Mouse (Mus musculus) liver, embryonic 14.5 days (tissue): ENCODE data around the gene Dusp11. TPM values are rescaled to one million over a fixed set of nuclear protein-coding genes. Genes with fewer than 3 reads are reported as not detected.
A peak's percentile ranks its signal among the peaks of the same experiment; 100 is the strongest.
"Not testable (repeated sequence)": the region's sequence is repeated elsewhere in the genome, so short reads cannot be mapped to it uniquely, and the experiment has no call there.

Source experiments
- ATAC-seq: fragments of 200-750 bp; cut with Nextera tagmentation; 2 replicates; pipeline ENCODE4 v1.8.0; 2017; ENCODE audit warnings: moderate number of reproducible peaks, mild to moderate bottlenecking, moderate library complexity; ENCODE audit not compliant: insufficient read depth
- DNase-seq, 3 experiments: peaks; one replicate each; pipeline ENCODE4 v3.0.0-alpha.2; 2012 to 2013; ENCODE audit warnings: low read depth in 3 of 3, low spot score in 3 of 3
- H3K27ac ChIP-seq: fragments of 300-500 bp; sonication (generic); 2 replicates; pipeline ENCODE4 v1.5.1; 2014; ENCODE audit warnings: moderate library complexity, mild to moderate bottlenecking, control low read depth, inconsistent platforms
- H3K27me3 ChIP-seq: fragments of 300-500 bp; sonication (generic); 2 replicates; pipeline ENCODE4 v1.6.1; 2014; ENCODE audit warnings: mild to moderate bottlenecking, low read length, moderate library complexity; ENCODE audit not compliant: control insufficient read depth, insufficient read depth
- H3K36me3 ChIP-seq: fragments of 300-500 bp; sonication (generic); replicated peaks from 2 replicates; pipeline ENCODE4 v1.6.1; 2014; ENCODE audit warnings: low read depth; ENCODE audit not compliant: control insufficient read depth, insufficient read depth
- H3K4me1 ChIP-seq, 2 experiments: fragments of 200-500 bp in 1 of 2; fragments of 300-500 bp in 1 of 2; sonication (generic) in 1 of 2; replicated peaks; 2 replicates each; pipeline ENCODE4 v1.6.1; 2012 to 2014; ENCODE audit warnings: antibody characterized with exemption in 1 of 2, inconsistent platforms in 1 of 2, low read length in 1 of 2; ENCODE audit not compliant: control insufficient read depth in 2 of 2, insufficient read depth in 2 of 2
- H3K4me2 ChIP-seq: fragments of 300-500 bp; sonication (generic); 2 replicates; pipeline ENCODE4 v1.6.1; 2014; ENCODE audit warnings: low read depth, mild to moderate bottlenecking, control low read depth, moderate library complexity
- H3K4me3 ChIP-seq, 2 experiments: fragments of 200-500 bp in 1 of 2; fragments of 300-500 bp in 1 of 2; sonication (generic) in 1 of 2; 2 replicates each; pipeline ENCODE4 v1.5.1; 2012 to 2014; ENCODE audit warnings: low read depth in 2 of 2, low read length in 2 of 2, mild to moderate bottlenecking in 2 of 2, control low read depth in 1 of 2, inconsistent platforms in 1 of 2, moderate library complexity in 1 of 2; ENCODE audit not compliant: insufficient read depth in 1 of 2
- H3K9ac ChIP-seq: fragments of 300-500 bp; sonication (generic); replicated peaks from 2 replicates; pipeline ENCODE4 v1.6.1; 2014; ENCODE audit warnings: mild to moderate bottlenecking, control low read depth, moderate library complexity
- H3K9me3 ChIP-seq: fragments of 300-500 bp; sonication (generic); 2 replicates; pipeline ENCODE4 v1.6.1; 2016; ENCODE audit warnings: low read length, mixed read lengths; ENCODE audit not compliant: control insufficient read depth
- CTCF ChIP-seq: IDR thresholded peaks from 2 replicates; pipeline ENCODE4 v1.5.1; 2016; ENCODE audit warnings: antibody characterized with exemption, low read depth, control low read depth
- EP300 ChIP-seq: IDR thresholded peaks from 2 replicates; pipeline ENCODE4 v1.6.1; 2016; ENCODE audit warnings: antibody characterized with exemption, low read depth
- WGBS: fragments of 180-500 bp; shearing (Covaris S2); extraction: QIAGEN DNeasy Blood & Tissue Kit; methylation state at CpG from one replicate; pipeline ENCODE4 v1.1.7; 2014; ENCODE audit not compliant: insufficient replicate concordance; 5-methylcytosine and 5-hydroxymethylcytosine counted together
- polyA plus RNA-seq, 2 experiments: library from polyadenylated mRNA; depleted of rRNA in 1 of 2; stranded (reverse) in 1 of 2; unstranded in 1 of 2; fragments of >200 nt; fragmentation: Nextera tagmentation in 1 of 2; extraction: Ambion mirVana in 1 of 2; gene quantifications; 2 replicates each; pipeline versions ENCODE4 v1.2.1 to v1.2.3; 2012 to 2014

Dusp11 gene
- polyA plus RNA-seq, 2 experiments = 20.3 to 30.4 TPM

DNA sequence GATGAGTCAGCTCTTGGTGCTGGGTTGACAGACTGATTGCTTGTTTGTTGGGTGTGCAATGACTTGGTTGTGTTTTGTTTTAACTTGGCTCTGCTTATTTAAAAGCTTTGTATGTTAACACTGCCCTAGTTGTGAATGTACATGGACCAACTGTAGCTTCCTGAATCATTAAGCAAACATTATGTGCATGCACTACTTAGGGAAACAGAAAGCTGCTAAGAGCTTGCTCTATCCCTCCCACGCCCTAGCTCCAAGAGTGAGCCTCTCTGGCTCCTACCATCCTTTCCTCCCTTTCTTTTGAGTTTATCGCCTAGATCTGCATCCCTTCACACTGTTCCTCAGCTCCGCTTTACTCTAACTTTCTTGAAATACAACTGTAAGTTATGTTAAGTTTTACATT is 11.9 kb upstream of the Dusp11 start:
- TF ChIP-seq EP300 (no peak), CTCF (no peak)
- Histone ChIP-seq H3K4me1 (peaks cover 4 to 7% of the 10 kb centered on the region in 2 experiments), H3K9me3 (no peaks in the 10 kb centered on the region), H3K4me2 (no peak overlapping the region), H3K9ac (no peak overlapping the region), H3K4me3 (no peak overlapping the region), H3K36me3 (no peaks in the 10 kb centered on the region), H3K27me3 (no peaks in the 10 kb centered on the region), H3K27ac (no peak overlapping the region)
- WGBS = 70% methylated on average over 3 of the region's 3 CpGs
- DNase-seq = no peak
- ATAC-seq = no peak

- ATAC-seq (no peak), DNase-seq (no peak)
- Histone ChIP-seq H3K27ac (no peak overlapping the region), H3K27me3 (no peaks in the 10 kb centered on the region), H3K4me3 (no peak overlapping the region), H3K4me2 (no peak overlapping the region), H3K4me1 (peaks cover 4 to 7% of the 10 kb centered on the region in 2 experiments), H3K9ac (no peak overlapping the region), H3K36me3 (no peaks in the 10 kb centered on the region), H3K9me3 (no peaks in the 10 kb centered on the region)
- WGBS = 59% methylated on average over 3 of the region's 3 CpGs
- TF ChIP-seq CTCF (no peak), EP300 (no peak)
Measured at GRCm38 (mm10) chr6:85972699-85973098, 11.2 kb upstream of the Dusp11 start.

DNA sequence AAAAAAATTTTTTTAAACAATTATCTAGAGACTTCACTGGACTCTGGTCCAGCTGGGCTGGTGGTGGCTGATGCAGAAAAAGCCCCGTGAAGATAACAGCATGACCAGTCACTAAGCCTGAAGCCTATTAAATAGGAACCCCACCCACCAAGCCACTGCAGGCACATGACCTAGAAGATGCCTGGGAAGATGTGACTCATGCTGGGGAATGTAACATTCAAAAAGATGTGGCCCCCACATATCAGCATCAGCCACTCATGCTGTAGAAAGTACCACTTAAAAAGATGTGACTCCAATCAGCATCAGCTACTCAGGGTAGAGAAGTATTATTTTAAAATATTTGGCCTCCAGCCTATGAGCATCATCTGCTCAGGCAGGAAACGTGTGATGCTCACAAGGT is 8.4 kb upstream of the Dusp11 start:
- no peak overlapping the region for H3K4me3 ChIP-seq
- no peaks in the 10 kb centered on the region for H3K36me3 ChIP-seq
- H3K9me3 ChIP-seq = no peaks in the 10 kb centered on the region
- 33% methylated on average over 2 of the region's 2 CpGs for WGBS
- H3K9ac ChIP-seq = no peak overlapping the region
- no peaks in the 10 kb centered on the region for H3K27me3 ChIP-seq
- TF ChIP-seq CTCF (no peak), EP300 (no peak)
- ATAC-seq (no peak), DNase-seq (no peak)
- H3K27ac ChIP-seq = no peak overlapping the region
- H3K4me1 ChIP-seq = peaks cover 0 to 3% of the 10 kb centered on the region in 2 experiments; a peak in 1 of 4 replicates
- no peak overlapping the region for H3K4me2 ChIP-seq

GRCm38 (mm10) chr6:85966686-85967085 is 5.2 kb upstream of the Dusp11 start:
- no peaks in the 10 kb centered on the region for H3K27me3 ChIP-seq
- no peaks in the 10 kb centered on the region for H3K9me3 ChIP-seq
- TF ChIP-seq CTCF (peak; percentile 67), EP300 (no peak)
- H3K4me3 ChIP-seq = no peak overlapping the region
- whole genome bisulfite sequencing = 48% methylated on average over 4 of the region's 4 CpGs
- H3K27ac ChIP-seq = no peak overlapping the region
- H3K9ac ChIP-seq = no peak overlapping the region
- no peak overlapping the region for H3K4me2 ChIP-seq
- no peaks in the 10 kb centered on the region for H3K36me3 ChIP-seq
- DNase-seq (no peak), ATAC-seq (no peak)
- H3K4me1 ChIP-seq = peaks cover 0 to 3% of the 10 kb centered on the region in 2 experiments; a peak in 1 of 4 replicates

DNA sequence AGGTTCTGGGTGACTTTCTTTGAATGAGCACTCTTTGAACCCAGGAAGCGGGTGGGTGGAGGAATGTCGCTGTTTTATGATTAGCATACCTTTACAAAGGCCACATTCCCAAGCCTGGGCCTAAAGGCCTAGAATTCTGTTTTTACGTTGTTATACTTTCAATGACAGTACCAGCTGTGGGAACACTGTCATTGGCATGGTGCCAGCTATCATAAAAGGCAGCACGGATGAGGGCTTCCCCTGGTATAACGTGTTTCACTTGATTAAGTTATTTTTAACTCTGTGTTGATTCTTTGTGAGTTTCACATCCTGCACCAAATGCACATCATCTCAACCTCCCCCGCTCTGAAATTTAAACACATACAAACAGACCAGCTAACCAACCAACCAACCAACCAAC is 4.6 kb upstream of the Dusp11 start:
- H3K4me3 ChIP-seq, ATAC-seq, H3K4me2 ChIP-seq, H3K27ac ChIP-seq, H3K36me3 ChIP-seq, DNase-seq, H3K4me1 ChIP-seq, H3K9me3 ChIP-seq, H3K27me3 ChIP-seq, H3K9ac ChIP-seq: not testable (repeated sequence)
- WGBS = 54% methylated on average over 4 of the region's 6 CpGs
